Mouse (Mus musculus): ENCODE measurements around the gene Hdac9.

The Hdac9 gene

GRCm38 (mm10) chr12:34916995-34917394 lies at the start of gene Hdac9:
Hdac9 (minus strand) TSS chr12:34917095.
- DNase-seq = no peak

DNA sequence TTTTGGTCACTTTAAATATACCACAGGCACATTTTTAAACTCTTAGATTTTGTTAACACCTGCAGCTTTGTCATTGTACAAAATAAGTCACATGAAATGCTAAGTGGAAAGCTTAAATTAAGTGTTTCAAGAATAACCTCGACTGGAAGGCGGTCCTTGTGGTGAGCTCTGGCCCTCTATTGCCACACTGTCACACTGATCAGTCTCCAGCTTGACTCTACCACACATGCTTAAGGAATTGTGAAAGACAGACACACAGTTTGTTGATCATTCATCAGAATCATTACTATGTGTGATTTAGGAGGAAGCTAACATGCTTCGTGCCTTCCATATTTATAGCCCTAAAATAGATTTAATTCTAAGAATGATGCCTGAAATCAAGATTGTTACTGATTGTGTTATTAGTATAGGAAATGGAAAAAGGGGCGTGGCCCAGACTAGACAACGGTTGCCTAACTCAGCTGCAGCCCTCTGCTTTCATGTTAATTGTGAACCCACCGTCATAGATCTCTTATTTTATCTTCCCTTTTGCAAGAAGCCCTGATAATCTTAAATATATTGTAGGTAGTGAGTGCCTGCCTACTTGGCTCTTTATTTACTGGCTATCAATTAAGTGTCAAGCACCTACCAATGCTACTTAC lies 32.3 kb upstream of the Hdac9 start:
- no peak for DNase-seq

- no peak for DNase-seq
These were observed 21.0 kb upstream of the Hdac9 start for GRCm38 (mm10) chr12:34937918-34938317.

DNA sequence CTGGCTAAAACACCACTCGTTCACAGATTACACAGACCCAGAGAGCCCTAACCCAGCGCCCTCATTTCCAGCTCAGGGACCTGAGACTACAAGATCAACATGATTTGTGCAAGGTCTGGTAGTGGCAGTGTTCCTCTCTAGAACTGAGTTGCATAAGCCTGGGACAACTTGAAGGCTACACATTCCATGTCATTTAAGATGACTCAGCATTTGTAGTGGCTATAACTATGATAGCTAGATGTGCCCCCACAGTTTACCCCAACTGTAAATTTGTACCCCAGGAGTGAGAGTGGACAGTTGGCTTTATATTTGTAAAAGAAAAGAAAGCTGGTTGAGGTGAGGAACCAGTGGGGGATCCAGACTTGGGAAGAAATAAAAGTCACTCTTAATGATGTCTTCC lies 8.9 kb downstream of the Hdac9 start:
- no peak for DNase-seq

DNA sequence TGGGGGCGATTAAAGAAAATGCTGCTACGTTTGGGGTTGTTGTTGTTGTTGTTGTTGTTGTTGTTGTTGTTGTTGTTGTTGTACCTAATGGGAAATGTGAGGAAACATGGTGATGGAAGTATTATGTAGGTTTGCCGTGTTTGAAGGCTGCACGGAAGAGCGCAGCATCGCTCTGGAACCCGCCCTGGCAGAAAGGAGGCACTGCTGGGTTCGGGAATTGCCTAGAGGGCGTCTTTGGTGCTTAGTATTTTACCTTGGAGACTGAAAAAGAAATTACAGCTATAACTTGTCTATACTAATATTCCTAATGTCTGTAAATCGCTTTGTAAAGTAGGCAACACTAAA lies 9.4 kb downstream of the Hdac9 start:
- no peak for DNase-seq

DNA sequence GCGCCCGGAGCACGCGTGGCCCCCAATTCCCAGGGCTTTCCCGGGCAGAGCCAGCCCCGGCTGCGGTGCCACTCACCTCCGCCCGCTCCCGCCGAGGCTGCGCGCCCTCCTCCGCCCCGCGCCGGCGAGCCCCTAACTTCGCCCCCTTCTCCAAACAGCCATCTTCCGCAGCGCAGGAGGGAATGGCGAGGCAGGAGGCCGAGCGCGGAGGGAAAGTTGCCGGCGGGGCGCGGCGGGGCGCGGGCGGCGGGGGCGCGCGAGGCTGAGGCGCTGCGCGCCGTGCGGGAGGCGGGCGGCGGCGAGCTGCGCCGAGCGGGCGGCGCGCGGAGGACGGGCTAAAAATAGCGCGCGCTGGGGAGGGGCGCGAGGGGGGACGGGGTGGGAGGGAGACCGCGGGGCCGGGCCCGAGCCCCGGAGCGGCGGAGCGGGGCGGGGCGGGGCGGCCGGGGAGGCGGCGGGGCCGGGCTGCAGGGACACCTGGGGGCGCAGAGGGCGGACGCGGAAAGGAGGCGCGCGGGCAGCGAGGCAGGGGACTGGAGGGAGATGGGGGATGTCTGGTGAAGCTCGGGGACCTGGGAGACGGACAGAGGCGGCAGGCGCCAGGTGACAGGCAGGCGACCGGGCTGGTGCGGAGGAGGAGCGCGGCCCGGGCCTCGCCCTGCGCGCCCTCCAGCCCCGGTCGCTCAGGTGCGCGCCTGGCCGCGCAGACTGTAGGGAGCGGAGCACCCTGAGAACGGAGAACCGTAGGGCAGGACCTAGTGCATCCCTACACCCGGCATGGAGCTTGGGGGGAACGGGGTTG lies 10.0 kb downstream of the Hdac9 start:
- DNase-seq = peak; percentile 88

DNA sequence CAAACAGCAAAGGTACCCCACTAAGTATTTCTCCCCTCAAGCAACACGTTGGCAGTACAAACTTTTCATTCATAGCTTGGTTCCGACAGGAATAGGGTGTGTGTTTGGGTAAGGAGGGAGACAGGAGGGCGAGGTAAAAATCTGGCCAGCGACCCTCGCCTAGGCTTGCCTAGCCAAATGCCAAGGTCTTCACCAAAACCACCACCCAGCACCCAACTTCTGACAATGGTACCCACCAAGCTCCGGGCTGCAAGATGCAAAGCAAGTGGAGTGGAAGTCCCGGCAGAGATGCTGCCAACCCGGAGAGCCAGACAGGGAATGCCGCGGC lies 10.6 kb downstream of the Hdac9 start:
- peak; percentile 77 for DNase-seq

GRCm38 (mm10) chr12:34900241-34900640 lies 16.7 kb downstream of the Hdac9 start:
- no peak for DNase-seq

GRCm38 (mm10) chr12:34894867-34895266 lies 22.0 kb downstream of the Hdac9 start:
- no peak for DNase-seq

DNA sequence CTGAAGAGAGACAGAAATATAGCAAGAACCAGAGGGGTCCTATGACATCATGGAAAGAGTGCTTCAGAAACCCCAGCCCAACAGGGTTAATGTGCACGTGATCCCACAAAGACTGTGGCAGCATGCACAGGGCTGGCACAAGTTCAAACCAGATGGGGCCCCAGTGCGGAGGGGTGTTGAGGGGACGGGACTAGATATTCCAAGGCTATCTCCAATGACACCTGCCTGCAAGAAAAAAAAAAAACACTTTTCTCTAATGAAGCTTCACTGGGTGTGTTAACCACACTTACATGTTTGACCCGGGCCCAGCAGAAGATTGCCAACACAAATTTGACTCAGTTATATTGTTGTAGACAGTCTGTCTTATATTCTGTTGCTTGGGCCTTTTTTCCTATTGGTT lies 28.2 kb downstream of the Hdac9 start:
- no peak for DNase-seq

DNA sequence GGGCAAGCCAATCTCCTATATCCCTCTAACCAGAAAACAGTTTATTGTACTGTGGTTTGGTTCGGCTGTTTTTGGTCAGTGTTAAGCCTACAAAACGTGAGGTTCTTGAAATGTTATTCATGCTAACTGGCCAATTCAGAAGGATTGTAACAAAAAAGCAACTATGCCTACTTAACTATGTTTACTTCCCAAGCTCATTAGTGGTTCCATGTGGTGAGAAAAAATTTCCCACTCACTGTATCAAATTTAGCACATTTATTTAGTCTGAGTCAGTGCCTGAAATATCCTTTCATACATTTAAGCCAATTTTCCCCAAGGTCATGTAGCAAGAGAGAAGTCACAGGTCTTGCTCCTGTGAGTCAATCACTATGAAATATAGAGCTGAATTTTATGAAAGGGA lies 42.0 kb downstream of the Hdac9 start:
- no peak for DNase-seq

GRCm38 (mm10) chr12:34871028-34871427 lies 45.9 kb downstream of the Hdac9 start:
- DNase-seq = no peak

GRCm38 (mm10) chr12:34841196-34841595 lies 75.7 kb downstream of the Hdac9 start:
- no peak for DNase-seq

DNA sequence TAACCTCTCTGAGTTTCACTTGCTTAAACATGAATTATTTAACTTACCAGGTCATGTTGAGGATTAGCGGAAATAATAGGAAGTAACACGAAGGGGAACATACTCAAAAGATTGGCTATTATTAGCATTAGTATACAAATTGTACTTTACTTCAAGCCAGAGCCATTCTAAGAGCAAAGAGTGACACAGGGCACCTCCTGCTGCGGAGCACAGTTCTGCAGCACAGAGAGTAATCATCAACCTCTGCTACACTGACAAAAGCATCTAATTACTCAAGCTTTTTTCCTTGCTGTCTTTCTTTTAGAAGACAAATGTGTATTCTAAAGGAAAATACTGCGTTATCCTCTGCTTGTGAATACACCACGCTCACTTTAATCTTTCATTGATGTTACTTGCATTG lies 79.6 kb downstream of the Hdac9 start:
- no peak for DNase-seq

- no peak for DNase-seq
These were observed 80.0 kb downstream of the Hdac9 start for GRCm38 (mm10) chr12:34836864-34837263.

DNA sequence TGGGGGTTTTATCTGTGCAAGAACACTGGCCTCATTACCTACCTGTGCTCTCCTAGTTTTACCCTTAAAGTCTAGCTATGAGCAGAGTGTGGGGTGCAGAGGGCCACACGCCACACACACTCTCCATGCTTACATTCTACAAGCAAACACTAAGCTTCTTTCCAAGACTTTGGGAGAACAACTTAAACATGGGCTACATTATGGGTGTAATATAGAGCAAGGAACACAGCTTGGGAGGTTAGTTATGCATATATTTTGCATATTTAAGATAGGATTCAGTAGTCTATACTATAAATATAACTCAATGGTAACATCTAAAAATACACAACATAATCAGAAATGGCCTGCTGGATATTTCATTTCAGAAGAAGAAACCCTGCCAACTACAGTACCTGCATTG lies 80.8 kb downstream of the Hdac9 start:
- no peak for DNase-seq

DNA sequence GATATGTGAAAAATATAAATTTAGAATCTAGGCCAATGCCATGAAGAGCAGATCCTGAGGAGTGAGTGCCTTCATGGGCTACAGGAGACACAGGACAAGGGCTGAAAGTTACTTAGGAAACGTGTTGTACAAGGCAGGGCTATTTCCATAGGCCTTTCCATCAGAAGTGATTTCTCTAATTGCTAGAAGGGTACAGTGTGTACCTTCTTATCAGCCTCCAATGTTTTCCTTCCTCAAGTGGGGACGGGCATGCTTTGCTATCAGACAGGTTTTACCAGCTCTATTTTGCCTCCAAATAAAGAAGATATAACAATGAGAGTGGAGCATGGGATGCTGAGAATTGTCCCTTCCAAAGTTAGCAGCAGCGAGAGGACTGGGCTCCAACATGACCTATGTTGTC lies 81.4 kb downstream of the Hdac9 start:
- no peak for DNase-seq

DNA sequence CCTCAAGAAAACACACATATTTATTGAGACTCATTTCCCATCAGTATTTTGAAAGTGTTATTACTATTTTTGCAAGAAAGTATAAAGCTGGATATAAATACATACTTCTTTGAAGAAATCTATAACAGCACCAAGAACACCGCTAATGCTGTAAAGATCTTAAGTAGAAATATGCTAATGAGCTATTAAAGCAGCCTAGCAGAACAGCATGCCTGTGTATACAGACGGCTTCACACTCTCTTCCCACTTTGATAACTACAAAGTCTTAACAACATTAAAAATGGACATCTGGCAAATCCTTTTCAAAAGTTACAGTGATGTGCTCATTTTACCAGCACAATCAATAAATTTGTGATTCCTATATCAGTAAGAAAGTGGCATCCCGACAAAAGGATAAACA lies 88.2 kb downstream of the Hdac9 start:
- no peak for DNase-seq

DNA sequence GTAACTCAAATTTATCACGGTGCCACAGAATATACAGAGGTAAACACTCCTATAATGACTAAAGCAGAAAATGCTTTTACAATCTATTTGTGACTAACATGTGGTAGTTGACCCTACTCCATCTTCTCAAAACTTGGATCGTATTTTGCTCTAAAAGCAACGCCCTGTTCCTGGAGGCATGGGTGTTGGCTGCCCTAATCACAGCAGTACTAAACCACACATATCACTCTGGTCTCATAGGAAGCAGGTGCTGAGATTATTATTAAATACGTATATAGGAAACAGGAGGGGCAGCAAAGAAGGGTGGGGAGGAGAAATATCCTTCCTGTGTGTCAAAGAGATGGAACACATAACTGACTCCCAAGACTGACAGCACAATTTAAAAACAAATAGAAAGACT lies 90.0 kb downstream of the Hdac9 start:
- DNase-seq = peak; percentile 97

DNA sequence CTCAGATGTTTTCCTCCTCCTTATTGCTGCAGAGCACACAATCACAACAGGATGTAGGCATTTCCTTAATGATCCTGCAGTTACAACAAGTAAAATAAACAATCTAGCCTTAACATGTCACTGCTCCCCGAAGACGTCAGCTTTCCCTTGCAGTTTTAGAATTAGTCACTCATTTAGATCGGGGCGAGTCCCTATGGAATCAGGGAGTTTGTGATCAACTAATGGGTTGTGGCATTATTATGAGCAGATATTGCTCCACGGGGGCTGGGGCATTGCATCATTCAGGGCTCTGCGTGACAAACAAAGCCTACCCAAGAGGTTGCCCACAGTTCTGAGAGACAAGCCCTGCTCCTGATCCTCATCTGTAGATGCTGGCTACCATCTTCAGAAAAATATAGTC lies 96.7 kb downstream of the Hdac9 start:
- no peak for DNase-seq

DNA sequence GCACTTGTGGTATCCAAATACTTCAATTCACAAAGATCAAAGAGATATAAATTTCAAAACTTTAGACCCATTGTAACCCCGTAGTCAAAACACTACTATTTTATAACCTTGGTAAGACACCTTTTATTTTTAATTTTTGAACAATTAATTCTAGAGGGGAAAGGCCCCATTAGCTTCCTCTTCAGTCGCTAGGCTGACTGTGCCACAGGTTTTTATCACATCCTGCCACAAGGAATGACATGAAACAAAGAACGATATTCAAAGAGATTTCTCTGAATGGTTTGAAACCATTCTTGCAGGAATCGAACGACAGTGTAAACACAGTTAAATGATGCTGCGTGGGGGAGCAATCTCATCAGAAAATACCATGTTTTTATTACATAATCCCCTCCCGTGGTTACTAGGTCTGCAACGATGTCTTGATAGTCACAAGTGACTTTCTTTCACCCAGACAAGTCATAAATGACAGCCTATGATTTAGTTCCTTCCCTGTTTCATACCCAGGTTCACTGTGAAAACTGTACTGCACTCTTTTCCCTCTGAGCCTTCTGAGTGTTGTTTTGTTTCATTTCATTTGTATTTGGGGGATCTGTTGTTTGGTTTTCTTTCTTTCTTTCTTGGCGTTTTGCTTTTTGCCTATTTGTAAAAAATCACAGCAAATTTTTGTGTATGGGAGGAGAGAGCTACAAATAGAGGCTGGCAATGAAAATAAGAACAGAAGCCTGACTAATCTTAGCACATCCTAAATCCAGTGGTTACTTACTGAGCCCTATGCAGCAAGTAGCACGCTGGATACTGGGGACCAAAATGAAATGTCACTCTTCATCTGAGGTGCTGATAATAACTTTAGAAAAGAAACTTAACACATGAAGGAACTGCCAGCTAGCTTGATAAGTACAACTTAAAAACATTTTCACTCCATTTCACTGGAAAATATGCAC lies 105.0 kb downstream of the Hdac9 start:
- no peak for DNase-seq

- DNase-seq = no peak
These were observed 106.7 kb downstream of the Hdac9 start for GRCm38 (mm10) chr12:34810221-34810620.

GRCm38 (mm10) chr12:34808180-34808579 lies 108.7 kb downstream of the Hdac9 start:
- DNase-seq = no peak

DNA sequence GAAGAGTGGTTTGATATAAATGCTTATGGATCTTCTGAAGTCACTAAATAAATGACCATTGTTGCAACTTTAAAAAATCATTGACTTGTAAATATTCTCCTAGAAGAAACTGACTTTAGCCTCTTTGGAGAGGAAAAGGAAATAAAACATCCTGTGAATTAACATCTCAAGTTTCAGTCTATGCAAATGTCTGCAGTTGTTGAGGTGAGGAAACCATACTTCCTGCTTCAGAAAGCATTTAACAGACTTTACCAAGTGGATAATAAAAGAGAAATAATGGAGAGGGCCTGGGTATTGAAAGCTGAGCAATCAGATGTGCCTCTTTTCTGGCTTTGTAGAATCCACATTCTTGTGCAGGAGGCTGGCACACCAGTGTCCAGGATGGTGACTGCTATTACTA lies 110.4 kb downstream of the Hdac9 start:
- no peak for DNase-seq

All from heart, adult 11 months (tissue).